Mouse (Mus musculus) thymus, postnatal 36 days (tissue): ENCODE results near the gene Nkx3-2.

ENCODE experiments used
- DNase-seq, 2 experiments: peaks; one replicate each; pipeline ENCODE4 v3.0.0; 2022; ENCODE audit warnings: mixed read lengths in 2 of 2

Gene Nkx3-2

GRCm38 (mm10) chr5:41763731-41764721 lies at the start of gene Nkx3-2:
TSS of gene Nkx3-2 (minus strand) at chr5:41764501.
- DNase-seq: no peak

GRCm38 (mm10) chr5:41812516-41812915 lies 48.2 kb upstream of the Nkx3-2 start:
- no peak for DNase-seq

- no peak for DNase-seq
Measured at GRCm38 (mm10) chr5:41811279-41811678, 47.0 kb upstream of the Nkx3-2 start.

GRCm38 (mm10) chr5:41807383-41807782 lies 43.1 kb upstream of the Nkx3-2 start:
- DNase-seq: no peak

- no peak for DNase-seq
Measured at GRCm38 (mm10) chr5:41806176-41806575, 41.9 kb upstream of the Nkx3-2 start.

GRCm38 (mm10) chr5:41805085-41805484 lies 40.8 kb upstream of the Nkx3-2 start:
- no peak for DNase-seq

GRCm38 (mm10) chr5:41804643-41805042 lies 40.3 kb upstream of the Nkx3-2 start:
- no peak for DNase-seq

- no peak for DNase-seq
Measured at GRCm38 (mm10) chr5:41801622-41802021, 37.3 kb upstream of the Nkx3-2 start.

GRCm38 (mm10) chr5:41794434-41794833 lies 30.1 kb upstream of the Nkx3-2 start:
- DNase-seq: no peak

- no peak for DNase-seq
Measured at GRCm38 (mm10) chr5:41790517-41790916, 26.2 kb upstream of the Nkx3-2 start.

GRCm38 (mm10) chr5:41788877-41789276 lies 24.6 kb upstream of the Nkx3-2 start:
- DNase-seq: no peak

- DNase-seq: no peak
Measured at GRCm38 (mm10) chr5:41781890-41782289, 17.6 kb upstream of the Nkx3-2 start.

GRCm38 (mm10) chr5:41780026-41780425 lies 15.7 kb upstream of the Nkx3-2 start:
- DNase-seq: no peak

- no peak for DNase-seq
Measured at GRCm38 (mm10) chr5:41775728-41776127, 11.4 kb upstream of the Nkx3-2 start.

- no peak for DNase-seq
Measured at GRCm38 (mm10) chr5:41775273-41775672, 11.0 kb upstream of the Nkx3-2 start.

- peak; percentile 77 to 86 for DNase-seq
Measured at GRCm38 (mm10) chr5:41768382-41769040, 4.2 kb upstream of the Nkx3-2 start.

- no peak for DNase-seq
Measured at GRCm38 (mm10) chr5:41767296-41768200, 3.2 kb upstream of the Nkx3-2 start.

GRCm38 (mm10) chr5:41766406-41767010 lies 2.2 kb upstream of the Nkx3-2 start:
- DNase-seq: no peak

- DNase-seq: no peak
Measured at GRCm38 (mm10) chr5:41765626-41766405, 1.5 kb upstream of the Nkx3-2 start.

- no peak for DNase-seq
Measured at GRCm38 (mm10) chr5:41762947-41763730, 1.2 kb downstream of the Nkx3-2 start.
